Mouse (Mus musculus): ENCODE measurements around the gene Neu1. TPM values are rescaled to one million over a fixed set of nuclear protein-coding genes. Genes with fewer than 3 reads are reported as not detected.
"Not testable (repeated sequence)": the region's sequence is repeated elsewhere in the genome, so short reads cannot be mapped to it uniquely, and the experiment has no call there.

The Neu1 gene
- total and polyA plus RNA-seq, 3 experiments: 12.0 to 17.2 (median 12.6) TPM

DNA sequence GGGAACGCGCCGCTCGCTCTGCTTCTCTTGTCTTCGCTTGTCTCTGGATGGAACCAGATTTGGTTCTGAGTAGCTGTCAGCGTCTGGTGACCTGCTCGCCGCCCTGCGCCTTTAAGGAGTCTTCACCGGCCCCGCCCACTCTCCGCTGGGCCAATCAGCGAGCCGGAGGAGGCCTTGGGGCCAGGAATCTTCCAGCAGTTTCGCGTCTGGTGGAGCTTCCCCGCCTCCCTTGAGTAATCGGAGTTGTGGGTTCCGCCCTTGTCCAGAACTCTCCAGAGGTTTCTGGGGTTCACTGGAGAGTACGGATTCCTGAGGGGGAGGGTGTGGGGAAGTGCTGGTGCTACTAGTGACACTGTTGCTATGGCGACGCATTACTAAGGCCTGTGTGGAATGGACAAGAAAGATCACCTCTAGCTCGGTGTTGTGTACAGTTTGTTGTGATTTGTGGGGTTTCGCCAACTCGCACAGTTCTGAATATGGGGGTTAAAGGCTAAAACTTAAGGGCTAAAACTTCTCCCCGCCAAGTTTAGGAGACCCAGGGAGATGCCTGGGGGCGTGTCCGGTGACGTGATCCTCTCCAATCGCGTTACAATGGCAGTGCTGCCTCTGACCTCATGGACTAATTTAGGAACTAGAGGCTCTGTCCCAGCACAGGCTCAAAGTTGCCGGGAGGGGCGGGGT, 41.2 kb downstream of the Neu1 start, which contains the start of the genes Hspa1a and Hspa1l:
Gene Hspa1a (minus strand): TSS at position 88 of the 681 bp plus-strand sequence.
Gene Hspa1l (plus strand): TSS at position 635 of the 681 bp plus-strand sequence.
- H3K27me3 ChIP-seq (ENCODE audit: insufficient read depth, low read length): peaks cover 14% of the 10 kb centered on the region
- peaks cover 19% of the 10 kb centered on the region for H3K9me3 ChIP-seq (replicated peaks)
- peaks cover 10% of the 10 kb centered on the region for H3K36me3 ChIP-seq (replicated peaks)
- H3K4me1 ChIP-seq (ENCODE audit: insufficient read depth, low read depth, low read length); DNase-seq (ENCODE audit: low spot score); H3K4me3 ChIP-seq (ENCODE audit: low read depth, low read length): not testable (repeated sequence)
- peak; percentile 49; the same call in 1 of the 2 replicates for ATAC-seq (ENCODE audit: extremely low read depth, insufficient number of reproducible peaks, low FRiP score, poor library complexity, severe bottlenecking)

- TF ChIP-seq CTCF (IDR thresholded peaks at IDR 0.05; ENCODE audit: low read depth, low read length): no peak
- no peak for TF ChIP-seq GATA1 (IDR thresholded peaks at IDR 0.05; ENCODE audit: borderline replicate concordance, low read length)
- TF ChIP-seq TAL1 (conservative IDR thresholded peaks at IDR 0.05; ENCODE audit: low read depth, low read length): no peak
- TF ChIP-seq GATA2 (IDR thresholded peaks at IDR 0.05; ENCODE audit: borderline replicate concordance, low read depth, low read length): no peak
- no peak for TF ChIP-seq POLR2AphosphoS5 (IDR thresholded peaks at IDR 0.05; ENCODE audit: insufficient replicate concordance, low read depth, low read length)
- H3K9me3 ChIP-seq (replicated peaks): peaks cover 27% of the 10 kb centered on the region
- no peaks in the 10 kb centered on the region for H3K27me3 ChIP-seq (ENCODE audit: insufficient read depth, low read length)
- no peak overlapping the region for H3K4me3 ChIP-seq (ENCODE audit: low read depth, low read length)
- H3K36me3 ChIP-seq (replicated peaks): peaks cover 39% of the 10 kb centered on the region
- ATAC-seq (ENCODE audit: extremely low read depth, insufficient number of reproducible peaks, low FRiP score, poor library complexity, severe bottlenecking) (no peak), DNase-seq (ENCODE audit: low spot score) (no peak)
- peaks cover 12% of the 10 kb centered on the region for H3K4me1 ChIP-seq (ENCODE audit: insufficient read depth, low read depth, low read length)
Observed at GRCm38 (mm10) chr17:34975581-34976492, 44.8 kb downstream of the Neu1 start.

- ATAC-seq (ENCODE audit: extremely low read depth, insufficient number of reproducible peaks, low FRiP score, poor library complexity, severe bottlenecking): no peak
- no peak for TF ChIP-seq TAL1 (conservative IDR thresholded peaks at IDR 0.05; ENCODE audit: low read depth, low read length)
- no peak for TF ChIP-seq GATA1 (IDR thresholded peaks at IDR 0.05; ENCODE audit: borderline replicate concordance, low read length)
- TF ChIP-seq POLR2AphosphoS5 (IDR thresholded peaks at IDR 0.05; ENCODE audit: insufficient replicate concordance, low read depth, low read length): no peak
- no peak for TF ChIP-seq GATA2 (IDR thresholded peaks at IDR 0.05; ENCODE audit: borderline replicate concordance, low read depth, low read length)
- no peak for TF ChIP-seq CTCF (IDR thresholded peaks at IDR 0.05; ENCODE audit: low read depth, low read length)
- no peak for DNase-seq (ENCODE audit: low spot score)
- no peaks in the 10 kb centered on the region for H3K27me3 ChIP-seq (ENCODE audit: insufficient read depth, low read length)
- H3K9me3 ChIP-seq (replicated peaks): peaks cover 21% of the 10 kb centered on the region
- peaks cover 39% of the 10 kb centered on the region for H3K36me3 ChIP-seq (replicated peaks)
- peaks cover 14% of the 10 kb centered on the region for H3K4me1 ChIP-seq (ENCODE audit: insufficient read depth, low read depth, low read length)
- no peak overlapping the region for H3K4me3 ChIP-seq (ENCODE audit: low read depth, low read length)
Observed at GRCm38 (mm10) chr17:34977000-34977399, 45.9 kb downstream of the Neu1 start.

GRCm38 (mm10) chr17:34978239-34978638, 47.2 kb downstream of the Neu1 start:
- Histone ChIP-seq H3K36me3 (replicated peaks) (peaks cover 42% of the 10 kb centered on the region), H3K4me3 (ENCODE audit: low read depth, low read length) (no peak overlapping the region), H3K9me3 (replicated peaks) (peaks cover 14% of the 10 kb centered on the region), H3K27me3 (ENCODE audit: insufficient read depth, low read length) (no peaks in the 10 kb centered on the region), H3K4me1 (ENCODE audit: insufficient read depth, low read depth, low read length) (peaks cover 18% of the 10 kb centered on the region)
- DNase-seq (ENCODE audit: low spot score) (no peak), ATAC-seq (ENCODE audit: extremely low read depth, insufficient number of reproducible peaks, low FRiP score, poor library complexity, severe bottlenecking) (no peak)
- TF ChIP-seq POLR2AphosphoS5 (IDR thresholded peaks at IDR 0.05; ENCODE audit: insufficient replicate concordance, low read depth, low read length) (no peak), TAL1 (conservative IDR thresholded peaks at IDR 0.05; ENCODE audit: low read depth, low read length) (no peak), GATA1 (IDR thresholded peaks at IDR 0.05; ENCODE audit: borderline replicate concordance, low read length) (no peak), CTCF (IDR thresholded peaks at IDR 0.05; ENCODE audit: low read depth, low read length) (no peak), GATA2 (IDR thresholded peaks at IDR 0.05; ENCODE audit: borderline replicate concordance, low read depth, low read length) (no peak)

DNA sequence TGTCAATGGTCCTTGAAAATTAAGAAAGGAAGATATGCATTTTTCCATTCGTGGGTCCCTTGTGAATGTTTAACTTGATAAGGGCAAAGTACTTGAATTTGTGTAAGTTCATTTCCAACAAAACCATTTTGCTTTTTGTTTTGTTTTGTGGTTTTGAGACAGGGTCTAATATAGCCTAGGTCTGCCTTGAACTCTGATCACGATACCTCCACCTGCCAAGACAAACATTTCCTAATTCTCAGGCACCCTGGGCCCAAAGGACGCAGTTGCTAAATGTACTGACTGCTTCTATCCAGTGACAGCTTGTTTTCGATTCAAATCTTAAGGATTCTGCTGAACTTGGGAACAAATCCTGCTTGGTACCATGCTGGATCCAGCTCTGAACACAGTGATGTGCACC, 48.6 kb downstream of the Neu1 start:
- DNase-seq (ENCODE audit: low spot score) (no peak), ATAC-seq (ENCODE audit: extremely low read depth, insufficient number of reproducible peaks, low FRiP score, poor library complexity, severe bottlenecking) (no peak)
- no peak for TF ChIP-seq CTCF (IDR thresholded peaks at IDR 0.05; ENCODE audit: low read depth, low read length)
- TF ChIP-seq GATA2 (IDR thresholded peaks at IDR 0.05; ENCODE audit: borderline replicate concordance, low read depth, low read length): no peak
- no peak for TF ChIP-seq GATA1 (IDR thresholded peaks at IDR 0.05; ENCODE audit: borderline replicate concordance, low read length)
- no peak for TF ChIP-seq TAL1 (conservative IDR thresholded peaks at IDR 0.05; ENCODE audit: low read depth, low read length)
- no peak for TF ChIP-seq POLR2AphosphoS5 (IDR thresholded peaks at IDR 0.05; ENCODE audit: insufficient replicate concordance, low read depth, low read length)
- Histone ChIP-seq H3K9me3 (replicated peaks) (peaks cover 14% of the 10 kb centered on the region), H3K4me3 (ENCODE audit: low read depth, low read length) (no peak overlapping the region), H3K36me3 (replicated peaks) (peaks cover 50% of the 10 kb centered on the region), H3K4me1 (ENCODE audit: insufficient read depth, low read depth, low read length) (peaks cover 25% of the 10 kb centered on the region), H3K27me3 (ENCODE audit: insufficient read depth, low read length) (no peaks in the 10 kb centered on the region)

DNA sequence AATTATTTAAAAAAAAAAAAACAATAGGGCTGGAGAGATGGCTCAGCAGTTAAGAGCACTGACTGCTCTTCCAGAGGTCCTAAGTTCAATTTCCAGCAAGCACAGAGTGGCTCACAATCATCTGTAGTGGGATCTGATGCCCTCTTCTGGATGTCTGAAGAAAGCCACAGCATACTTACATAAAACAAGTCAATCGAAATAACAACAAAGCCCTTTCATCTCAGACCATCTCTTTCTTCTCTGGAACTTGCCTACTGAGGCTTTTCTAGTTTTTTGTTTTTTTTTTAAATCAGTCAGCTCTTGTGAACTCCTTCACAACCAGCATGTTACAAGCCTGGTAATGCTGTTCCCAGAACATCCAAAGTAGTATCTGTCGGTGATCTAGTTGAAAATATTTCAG, 49.6 kb downstream of the Neu1 start:
- Histone ChIP-seq H3K36me3 (replicated peaks) (peaks cover 61% of the 10 kb centered on the region), H3K27me3 (ENCODE audit: insufficient read depth, low read length) (no peaks in the 10 kb centered on the region), H3K4me1 (ENCODE audit: insufficient read depth, low read depth, low read length) (peaks cover 36% of the 10 kb centered on the region), H3K4me3 (ENCODE audit: low read depth, low read length) (peak overlapping the region; percentile 92), H3K9me3 (replicated peaks) (peaks cover 14% of the 10 kb centered on the region)
- TF ChIP-seq POLR2AphosphoS5 (IDR thresholded peaks at IDR 0.05; ENCODE audit: insufficient replicate concordance, low read depth, low read length) (no peak), GATA2 (IDR thresholded peaks at IDR 0.05; ENCODE audit: borderline replicate concordance, low read depth, low read length) (no peak), GATA1 (IDR thresholded peaks at IDR 0.05; ENCODE audit: borderline replicate concordance, low read length) (no peak), TAL1 (conservative IDR thresholded peaks at IDR 0.05; ENCODE audit: low read depth, low read length) (no peak), CTCF (IDR thresholded peaks at IDR 0.05; ENCODE audit: low read depth, low read length) (peak; percentile 24; the same call in 1 of the 2 replicates)
- DNase-seq (ENCODE audit: low spot score): no peak
- no peak for ATAC-seq (ENCODE audit: extremely low read depth, insufficient number of reproducible peaks, low FRiP score, poor library complexity, severe bottlenecking)
